Comparison of ENCODE assay signal across 14 mouse cellular contexts in the genomic region with DNA sequence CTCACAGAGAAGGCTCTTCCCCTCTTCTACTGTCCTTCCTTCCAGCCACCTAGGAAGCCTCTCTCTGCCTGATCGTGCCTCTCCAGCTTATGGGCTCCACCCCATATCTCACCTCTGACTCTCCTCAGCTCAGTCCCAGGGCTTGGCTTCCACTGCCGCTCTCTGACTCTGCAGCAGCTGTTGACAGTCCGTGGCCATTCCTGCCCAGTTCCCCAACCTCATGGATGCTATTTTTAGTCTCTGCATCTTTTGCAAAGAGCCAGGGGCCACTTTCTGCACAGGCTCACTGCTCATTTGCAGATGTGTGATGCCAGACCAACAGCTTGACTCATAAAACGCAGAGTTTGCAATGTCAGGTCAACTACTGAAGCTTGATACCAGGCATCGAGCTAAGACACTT.
DNase-seq lines count a peak whose midpoint lies in the region; ATAC-seq and TF ChIP-seq lines count a peak whose summit lies in the region.
"Had no signal": no experiment of that assay in that cellular context is flagged by ENCODE, and none has a peak within 500 bp of the region (broad histone marks: within the 10 kb centered on the region; RNA-seq: fewer than 3 reads in every experiment).

No protein-coding gene starts in this region.

- H3K4me1 ChIP-seq in kidney, adult 2 months (ENCODE audit: control insufficient read depth, insufficient read depth, low read length), result no peaks in the 10 kb centered on the region
- H3K4me1 ChIP-seq in heart, postnatal 0 days (ENCODE audit: control insufficient read depth, insufficient read depth), result peaks cover 12% of the 10 kb centered on the region
- H3K4me1 ChIP-seq in forebrain, postnatal 0 days (ENCODE audit: insufficient read depth), result no peaks in the 10 kb centered on the region
- H3K4me1 ChIP-seq: embryonic facial prominence, embryonic 12.5 days; liver, embryonic 12.5 days had no signal

- H3K4me2 ChIP-seq in heart, postnatal 0 days (ENCODE audit: low read depth, low read length), result no peak overlapping the region
- no peak overlapping the region for H3K4me2 ChIP-seq in forebrain, postnatal 0 days (ENCODE audit: low read depth)
- H3K4me2 ChIP-seq: embryonic facial prominence, embryonic 12.5 days; liver, embryonic 12.5 days had no signal

- peak; percentile 18 for DNase-seq in kidney, adult 2 months
- DNase-seq in kidney, adult 11 months, result no peak
- DNase-seq in NIH3T3 (ENCODE audit: low read depth), result peak; percentile 89
- DNase-seq in heart, adult 18-20 months, result peak; percentile 58 to 78
- DNase-seq in heart, postnatal 0 days (ENCODE audit: low spot score), result peak; percentile 80
- DNase-seq in forebrain, postnatal 0 days, result no peak
- DNase-seq in right cerebral cortex, postnatal 4 days, result no peak
- DNase-seq in layer of hippocampus, adult 2 months (ENCODE audit: low spot score in 2 of 2), result no peak
- DNase-seq: cerebellum, adult 9-11 months; right cerebral cortex, adult 18-20 months had no signal

- 44% methylated on average over 5 of the region's 5 CpGs for WGBS in kidney, adult 2 months
- 23% methylated on average over 5 of the region's 5 CpGs for WGBS in heart, postnatal 0 days
- WGBS in forebrain, postnatal 0 days, result 82% methylated on average over 5 of the region's 5 CpGs

- no peak overlapping the region for H3K4me3 ChIP-seq in kidney, adult 2 months (ENCODE audit: insufficient read depth, low read depth, low read length)
- H3K4me3 ChIP-seq in heart, postnatal 0 days (ENCODE audit: low read depth, low read length), result no peak overlapping the region
- H3K4me3 ChIP-seq in forebrain, postnatal 0 days (ENCODE audit: low read depth, low read length), result no peak overlapping the region
- no peak overlapping the region for H3K4me3 ChIP-seq in layer of hippocampus, adult 2 months
- H3K4me3 ChIP-seq: embryonic facial prominence, embryonic 12.5 days; liver, embryonic 12.5 days had no signal

- TF ChIP-seq POLR2A in kidney, adult 2 months (IDR thresholded peaks at IDR 0.05; ENCODE audit: low read depth, low read length), result no peak

- 0 out of 2 replicates have a peak, but pooled peaks cover 3% of the 10 kb centered on the region for H3K9me3 ChIP-seq in heart, postnatal 0 days (replicated peaks; ENCODE audit: control insufficient read depth, low read length)
- no peaks in the 10 kb centered on the region for H3K9me3 ChIP-seq in forebrain, postnatal 0 days (ENCODE audit: low read length)
- H3K9me3 ChIP-seq: embryonic facial prominence, embryonic 12.5 days; liver, embryonic 12.5 days had no signal

- no peaks in the 10 kb centered on the region for H3K36me3 ChIP-seq in kidney, adult 2 months (ENCODE audit: control insufficient read depth, insufficient read depth, low read length)
- H3K36me3 ChIP-seq in heart, postnatal 0 days (replicated peaks; ENCODE audit: control insufficient read depth, insufficient read depth, low read length), result peaks cover 9% of the 10 kb centered on the region; the same call in 1 of the 2 replicates
- no peaks in the 10 kb centered on the region for H3K36me3 ChIP-seq in forebrain, postnatal 0 days (ENCODE audit: insufficient read depth)
- H3K36me3 ChIP-seq: liver, embryonic 12.5 days had no signal

- no peak for TF ChIP-seq EP300 in heart, postnatal 0 days (IDR thresholded peaks at IDR 0.05; ENCODE audit: low read depth)

- no peak overlapping the region for H3K27ac ChIP-seq in kidney, adult 2 months (ENCODE audit: insufficient read depth, low read depth, low read length)
- H3K27ac ChIP-seq in heart, postnatal 0 days (ENCODE audit: low read depth), result peak overlapping the region; percentile 46
- no peak overlapping the region for H3K27ac ChIP-seq in forebrain, postnatal 0 days (ENCODE audit: low read depth, low read length)
- no peak overlapping the region for H3K27ac ChIP-seq in layer of hippocampus, adult 2 months
- H3K27ac ChIP-seq: embryonic facial prominence, embryonic 12.5 days; liver, embryonic 12.5 days had no signal

- no peak for TF ChIP-seq CTCF in kidney, adult 2 months (conservative IDR thresholded peaks at IDR 0.05; ENCODE audit: insufficient read depth, insufficient read length, low read depth, low read length)
- TF ChIP-seq CTCF in heart, postnatal 0 days (IDR thresholded peaks at IDR 0.05; ENCODE audit: low read depth), result no peak
- TF ChIP-seq CTCF in forebrain, postnatal 0 days (IDR thresholded peaks at IDR 0.05; ENCODE audit: low read depth), result no peak
- no peak for TF ChIP-seq CTCF in layer of hippocampus, adult 2 months (conservative IDR thresholded peaks at IDR 0.05)

- ATAC-seq in heart, postnatal 0 days (ENCODE audit: insufficient read depth, low read depth), result peak; percentile 89
- no peak for ATAC-seq in forebrain, postnatal 0 days
- ATAC-seq: forebrain, embryonic 14.5 days; liver, embryonic 12.5 days; midbrain, embryonic 16.5 days had no signal

- H3K9ac ChIP-seq in heart, postnatal 0 days (replicated peaks; ENCODE audit: low read depth, low read length), result no peak overlapping the region
- no peak overlapping the region for H3K9ac ChIP-seq in forebrain, postnatal 0 days
- H3K9ac ChIP-seq: embryonic facial prominence, embryonic 12.5 days; liver, embryonic 12.5 days had no signal

- H3K27me3 ChIP-seq in kidney, adult 2 months (replicated peaks; ENCODE audit: control insufficient read depth, insufficient read depth, low read length), result no peaks in the 10 kb centered on the region
- H3K27me3 ChIP-seq in heart, postnatal 0 days (ENCODE audit: control insufficient read depth, insufficient read depth, low read length), result no peaks in the 10 kb centered on the region
- no peaks in the 10 kb centered on the region for H3K27me3 ChIP-seq in forebrain, postnatal 0 days (ENCODE audit: insufficient read depth, low read length)
- H3K27me3 ChIP-seq: embryonic facial prominence, embryonic 12.5 days; liver, embryonic 12.5 days had no signal

Comparison
In these comparisons a context has a peak if more than half of its experiments do, and no peak if none do; other contexts are left out.
1. DNase-seq: peak in kidney, adult 2 months (single experiment), NIH3T3 (single experiment), heart, adult 18-20 months (2 of 2) and heart, postnatal 0 days (single experiment); none in kidney, adult 11 months (single experiment), forebrain, postnatal 0 days (single experiment), right cerebral cortex, postnatal 4 days (single experiment) and layer of hippocampus, adult 2 months (0 of 2).